Mouse (Mus musculus) right cerebral cortex, postnatal 25 days (tissue): ENCODE measurements at regions not wholly inside any gene's neighbourhood (a gene's known extent, or its start where the extent isn't known, plus 50 kb on each side); places are given as distances from the start of the nearest gene placed in this dataset.

Experiments used
- DNase-seq: peaks from one replicate; pipeline ENCODE4 v3.0.0; 2022

- no peak for DNase-seq
These were observed 116.1 kb upstream of the Prox1 start for GRCm38 (mm10) chr1:190286481-190287145.

- DNase-seq, result no peak
These were observed 115.1 kb upstream of the Prox1 start for GRCm38 (mm10) chr1:190285636-190286035.

- no peak for DNase-seq
These were observed 114.5 kb upstream of the Prox1 start for GRCm38 (mm10) chr1:190285049-190285448.

GRCm38 (mm10) chr1:190284138-190284537 lies 113.6 kb upstream of the Prox1 start:
- no peak for DNase-seq

- DNase-seq, result peak; percentile 4
These were observed 109.8 kb upstream of the Prox1 start for GRCm38 (mm10) chr1:190280081-190280858.

- DNase-seq, result no peak
These were observed 104.4 kb upstream of the Prox1 start for GRCm38 (mm10) chr1:190274911-190275310.

GRCm38 (mm10) chr1:190270784-190271385 lies 100.4 kb upstream of the Prox1 start:
- DNase-seq, result no peak

- DNase-seq, result no peak
These were observed 98.7 kb upstream of the Prox1 start for GRCm38 (mm10) chr1:190269181-190269580.

GRCm38 (mm10) chr1:190265085-190265780 lies 94.7 kb upstream of the Prox1 start:
- no peak for DNase-seq

- DNase-seq, result no peak
These were observed 94.0 kb upstream of the Prox1 start for GRCm38 (mm10) chr1:190264501-190264900.

- no peak for DNase-seq
These were observed 93.1 kb upstream of the Prox1 start for GRCm38 (mm10) chr1:190263620-190264019.

- peak; percentile 41 for DNase-seq
These were observed 89.1 kb upstream of the Prox1 start for GRCm38 (mm10) chr1:190259576-190259975.

- peak; percentile 6 for DNase-seq
These were observed 80.2 kb upstream of the Prox1 start for GRCm38 (mm10) chr1:190250574-190251246.

- no peak for DNase-seq
These were observed 72.0 kb upstream of the Prox1 start for GRCm38 (mm10) chr1:190242526-190242925.

GRCm38 (mm10) chr1:190239796-190240195 lies 69.3 kb upstream of the Prox1 start:
- DNase-seq, result no peak

- DNase-seq, result no peak
These were observed 60.4 kb upstream of the Prox1 start for GRCm38 (mm10) chr1:190230866-190231265.

GRCm38 (mm10) chr1:190220417-190220816 lies 49.9 kb upstream of the Prox1 start:
- no peak for DNase-seq
